Comparison of ENCODE assay signal across 22 mouse cellular contexts in genomic region chr2:60851898-60852297, GRCm38 (mm10).
"Had no signal": no experiment of that assay in that cellular context is flagged by ENCODE, and none has a peak within 500 bp of the region (broad histone marks: within the 10 kb centered on the region; RNA-seq: fewer than 3 reads in every experiment).

No protein-coding gene starts in this region.

- H3K9me3 ChIP-seq: intestine, embryonic 15.5 days; limb, embryonic 12.5 days; limb, embryonic 15.5 days; midbrain, embryonic 12.5 days; neural tube, embryonic 15.5 days had no signal

- H3K4me3 ChIP-seq: intestine, embryonic 15.5 days; limb, embryonic 12.5 days; limb, embryonic 15.5 days; midbrain, embryonic 12.5 days; myocyte; neural tube, embryonic 15.5 days had no signal

- DNase-seq: kidney, adult 18-20 months; kidney, adult 9 months; kidney, postnatal 4 days; left cerebral cortex, postnatal 4 days; liver, postnatal 0 days; lung, postnatal 14 days; right cerebral cortex, adult 18-20 months; right cerebral cortex, postnatal 14 days; right cerebral cortex, postnatal 4 days; thymus, adult 2 months; thymus, postnatal 14 days; thymus, postnatal 4 days had no signal

- ATAC-seq: intestine, embryonic 15.5 days; liver, postnatal 0 days; midbrain, embryonic 16.5 days had no signal

- H3K4me1 ChIP-seq: midbrain, embryonic 12.5 days had no signal

- H3K27ac ChIP-seq: intestine, embryonic 15.5 days; limb, embryonic 12.5 days; liver, embryonic 14.5 days; macrophage; midbrain, embryonic 12.5 days; neural tube, embryonic 15.5 days had no signal

- H3K36me3 ChIP-seq: intestine, embryonic 15.5 days; limb, embryonic 12.5 days; limb, embryonic 15.5 days; midbrain, embryonic 12.5 days; neural tube, embryonic 15.5 days had no signal

- H3K4me2 ChIP-seq: intestine, embryonic 15.5 days; limb, embryonic 12.5 days; limb, embryonic 15.5 days; liver, embryonic 11.5 days; midbrain, embryonic 12.5 days; neural tube, embryonic 15.5 days had no signal

- H3K9ac ChIP-seq: intestine, embryonic 15.5 days; limb, embryonic 12.5 days; limb, embryonic 15.5 days; liver, embryonic 14.5 days; liver, postnatal 0 days; midbrain, embryonic 12.5 days; neural tube, embryonic 15.5 days had no signal

- H3K27me3 ChIP-seq: intestine, embryonic 15.5 days; limb, embryonic 12.5 days; limb, embryonic 15.5 days; neural tube, embryonic 15.5 days had no signal
